In the genomic region with DNA sequence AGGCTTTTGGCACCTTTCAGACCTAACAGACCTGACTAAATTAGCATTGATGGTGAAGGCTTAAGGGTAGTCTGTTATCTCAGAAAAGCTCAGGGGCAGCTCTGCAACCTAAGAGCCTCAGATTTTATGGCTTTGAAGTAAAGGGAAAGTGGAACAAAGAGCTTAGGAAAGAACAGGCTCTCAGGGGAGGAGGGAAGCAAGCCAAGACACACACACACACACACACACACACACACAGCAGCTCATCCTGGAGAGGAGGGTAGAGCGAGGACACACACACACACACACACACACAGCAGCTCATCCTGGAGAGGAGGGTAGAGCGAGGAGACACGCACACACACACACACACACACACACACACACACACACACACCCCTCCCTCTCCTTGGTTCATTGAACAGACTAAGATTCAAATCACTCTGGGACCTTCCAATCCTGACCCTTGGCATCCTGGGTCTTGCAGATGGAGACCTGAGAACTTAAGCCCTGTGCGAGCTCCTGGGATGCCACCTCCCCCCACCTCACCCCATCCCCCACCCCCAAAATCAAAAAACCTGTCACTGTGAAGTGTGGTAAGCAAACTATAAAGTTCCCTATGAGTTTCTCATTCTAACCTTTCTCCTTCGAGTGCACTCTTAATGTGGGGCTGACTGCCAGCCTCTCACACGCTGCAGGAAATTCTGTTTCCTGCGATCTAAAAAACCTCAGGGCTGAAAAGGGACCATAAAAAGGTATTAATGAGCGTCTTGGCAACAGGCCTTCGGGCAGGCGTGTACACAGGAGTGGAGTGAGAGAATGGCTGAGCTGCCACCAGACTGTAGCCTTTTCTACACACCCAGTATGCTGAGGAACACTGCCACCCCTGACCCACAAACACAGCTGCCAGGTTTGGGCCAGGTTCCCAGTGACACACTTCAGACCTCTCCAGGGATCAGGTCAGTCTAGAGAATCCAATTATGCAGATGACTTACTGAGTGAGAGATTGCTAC, we compare ENCODE assay signal across 8 mouse cellular contexts. TPM values are rescaled to one million over a fixed set of nuclear protein-coding genes. Genes with fewer than 3 reads are reported as not detected.
DNase-seq lines count a peak whose midpoint lies in the region; ATAC-seq and TF ChIP-seq lines count a peak whose summit lies in the region.

No protein-coding gene starts in this region.

- H3K4me1 ChIP-seq in liver, adult 2 months (ENCODE audit: control insufficient read depth, insufficient read depth, low read length), result no peaks in the 10 kb centered on the region
- H3K4me1 ChIP-seq in liver, embryonic 11.5 days (replicated peaks; ENCODE audit: control insufficient read depth, insufficient read depth, low read length), result 0 out of 2 replicates have a peak, but pooled peaks cover 4% of the 10 kb centered on the region
- H3K4me1 ChIP-seq in limb, embryonic 12.5 days (replicated peaks), result peaks cover 27% of the 10 kb centered on the region

- H3K79me2 ChIP-seq in liver, adult 2 months (ENCODE audit: control insufficient read depth, insufficient read depth, low read length), result no peaks in the 10 kb centered on the region

- no peaks in the 10 kb centered on the region for H3K27me3 ChIP-seq in liver, adult 2 months (ENCODE audit: control insufficient read depth, insufficient read depth, low read length)
- H3K27me3 ChIP-seq in liver, embryonic 11.5 days (replicated peaks; ENCODE audit: control insufficient read depth, insufficient read depth, low read length), result no peaks in the 10 kb centered on the region
- H3K27me3 ChIP-seq in limb, embryonic 12.5 days, result peaks cover 24% of the 10 kb centered on the region

- H3K4me2 ChIP-seq in liver, embryonic 11.5 days, result no peak overlapping the region
- H3K4me2 ChIP-seq in limb, embryonic 12.5 days, result peak overlapping the region; percentile 23

- H3K9me3 ChIP-seq in liver, embryonic 11.5 days (ENCODE audit: control insufficient read depth, low read length), result no peaks in the 10 kb centered on the region
- no peaks in the 10 kb centered on the region for H3K9me3 ChIP-seq in limb, embryonic 12.5 days

- no peak for ATAC-seq in liver, embryonic 11.5 days (replicated peaks; ENCODE audit: low FRiP score)
- peak; percentile 56 for ATAC-seq in limb, embryonic 12.5 days (ENCODE audit: insufficient number of reproducible peaks, insufficient read depth, low FRiP score, low TSS enrichment, low read depth)
- no peak for ATAC-seq in erythroid progenitor cell, adult 5-6 weeks (replicated peaks; ENCODE audit: low FRiP score, poor library complexity, severe bottlenecking)

- TF ChIP-seq CTCF in liver, adult 2 months (IDR thresholded peaks at IDR 0.05; ENCODE audit: low read depth, low read length), result no peak

- no peak overlapping the region for H3K27ac ChIP-seq in liver, adult 2 months (replicated peaks; ENCODE audit: insufficient read depth, low read depth, low read length)
- H3K27ac ChIP-seq in liver, embryonic 11.5 days (ENCODE audit: low read depth, low read length), result no peak overlapping the region
- peak overlapping the region; percentile 78 for H3K27ac ChIP-seq in limb, embryonic 12.5 days

- WGBS in liver, adult 2 months, result 69% methylated on average over 10 of the region's 10 CpGs
- WGBS in liver, embryonic 11.5 days, result 69% methylated on average over 10 of the region's 10 CpGs
- WGBS in limb, embryonic 12.5 days, result 19% methylated on average over 10 of the region's 10 CpGs

- DNase-seq in liver, adult 2 months (ENCODE audit: extremely low read depth, low read depth, low spot score), result peak; percentile 54
- DNase-seq in liver, embryonic 11.5 days (ENCODE audit: low spot score), result no peak
- DNase-seq in embryo, embryonic 10 days (ENCODE audit: low spot score), result peak; percentile 14
- peak; percentile 55 for DNase-seq in heart, postnatal 4 days
- DNase-seq in retina, embryonic 14.5 days (ENCODE audit: low spot score), result peak; percentile 9
- no peak for DNase-seq in right cerebral cortex, adult 2 months (ENCODE audit: low spot score in 2 of 2)

- H3K4me3 ChIP-seq in liver, adult 2 months (ENCODE audit: insufficient read depth, low read depth, low read length), result no peak overlapping the region
- H3K4me3 ChIP-seq in liver, embryonic 11.5 days (ENCODE audit: low read depth, low read length), result no peak overlapping the region
- H3K4me3 ChIP-seq in limb, embryonic 12.5 days (replicated peaks), result no peak overlapping the region

- no peak overlapping the region for H3K9ac ChIP-seq in liver, adult 2 months (ENCODE audit: low read depth, low read length)
- no peak overlapping the region for H3K9ac ChIP-seq in liver, embryonic 11.5 days (ENCODE audit: low read depth, low read length)
- H3K9ac ChIP-seq in limb, embryonic 12.5 days (replicated peaks), result no peak overlapping the region

- no peak for TF ChIP-seq POLR2A in liver, adult 2 months (IDR thresholded peaks at IDR 0.05; ENCODE audit: extremely low read depth, insufficient read depth, low read length)

- H3K36me3 ChIP-seq in liver, adult 2 months (ENCODE audit: control insufficient read depth, insufficient read depth, low read length), result peaks cover 5% of the 10 kb centered on the region; the same call in 1 of the 2 replicates
- peaks cover 26% of the 10 kb centered on the region for H3K36me3 ChIP-seq in liver, embryonic 11.5 days (ENCODE audit: control insufficient read depth, insufficient read depth, low read length)
- peaks cover 60% of the 10 kb centered on the region for H3K36me3 ChIP-seq in limb, embryonic 12.5 days

RNA-seq across cellular contexts. Expression of gene Dnaaf5, which starts 24.8 kb away (rescaled TPM):
- 2.7 and 3.5 TPM in 2 replicates for total RNA-seq in liver, adult 2 months (2014; rRNA removed)
- 8.1 and 9.0 TPM in 2 replicates for polyA plus RNA-seq in liver, adult 2 months (2012; rRNA removed)
- polyA plus RNA-seq in liver, embryonic 11.5 days (2014; fragmentation: Nextera tagmentation; extraction: Ambion mirVana), result 17.1 and 17.6 TPM in 2 replicates
- total RNA-seq in heart, postnatal 4 days (2021), result 10 to 100 TPM; 19.1 to 19.5 TPM
- 4.7 and 5.8 TPM in 2 replicates for polyA plus RNA-seq in limb, embryonic 12.5 days (2016; fragmentation: Nextera tagmentation; extraction: Ambion mirVana)
- 1.7 and 1.8 TPM in 2 replicates for total RNA-seq in erythroid progenitor cell, adult 5-6 weeks (2015; ENCODE audit: low replicate concordance)
- total RNA-seq in erythroid progenitor cell, adult 5-6 weeks (2017; ENCODE audit: low replicate concordance), result 2.6 and 3.6 TPM in 2 replicates

RNA-seq across cellular contexts. Expression of gene Prkar1b, which starts 25.1 kb away (rescaled TPM):
- 0.37 and 0.67 TPM in 2 replicates for total RNA-seq in liver, adult 2 months (2014; rRNA removed)
- polyA plus RNA-seq in liver, adult 2 months (2012; rRNA removed), result 0.22 and 0.60 TPM in 2 replicates
- polyA plus RNA-seq in liver, embryonic 11.5 days (2014; fragmentation: Nextera tagmentation; extraction: Ambion mirVana), result 5.3 and 6.9 TPM in 2 replicates
- total RNA-seq in heart, postnatal 4 days (2021), result 1 to 10 TPM; 2.3 to 2.8 TPM
- 12.7 and 13.8 TPM in 2 replicates for polyA plus RNA-seq in limb, embryonic 12.5 days (2016; fragmentation: Nextera tagmentation; extraction: Ambion mirVana)
- 0.72 TPM in 1 of 2 replicates, not detected in the other for total RNA-seq in erythroid progenitor cell, adult 5-6 weeks (2015; ENCODE audit: low replicate concordance)
- 0.08 TPM in 1 of 2 replicates, not detected in the other for total RNA-seq in erythroid progenitor cell, adult 5-6 weeks (2017; ENCODE audit: low replicate concordance)

RNA-seq across cellular contexts. Expression of gene Sun1, which starts 25.6 kb away (rescaled TPM):
- 15.6 and 15.8 TPM in 2 replicates for total RNA-seq in liver, adult 2 months (2014; rRNA removed)
- 6.7 and 8.8 TPM in 2 replicates for polyA plus RNA-seq in liver, adult 2 months (2012; rRNA removed)
- polyA plus RNA-seq in liver, embryonic 11.5 days (2014; fragmentation: Nextera tagmentation; extraction: Ambion mirVana), result 46.0 and 50.4 TPM in 2 replicates
- total RNA-seq in heart, postnatal 4 days (2021), result 10 to 100 TPM; 40.7 to 43.0 TPM
- 54.0 and 54.9 TPM in 2 replicates for polyA plus RNA-seq in limb, embryonic 12.5 days (2016; fragmentation: Nextera tagmentation; extraction: Ambion mirVana)
- total RNA-seq in erythroid progenitor cell, adult 5-6 weeks (2015; ENCODE audit: low replicate concordance), result 77.5 and 111 TPM in 2 replicates
- 99.6 and 190 TPM in 2 replicates for total RNA-seq in erythroid progenitor cell, adult 5-6 weeks (2017; ENCODE audit: low replicate concordance)

Comparison
In these comparisons a context has a peak if more than half of its experiments do, and no peak if none do; other contexts are left out.
1. DNase-seq: peak in liver, adult 2 months (single experiment), embryo, embryonic 10 days (single experiment), heart, postnatal 4 days (single experiment) and retina, embryonic 14.5 days (single experiment); none in liver, embryonic 11.5 days (single experiment) and right cerebral cortex, adult 2 months (0 of 2).